Mouse (Mus musculus) kidney, embryonic 16.5 days (tissue): ENCODE results near the gene Rbks. TPM values are rescaled to one million over a fixed set of nuclear protein-coding genes. Genes with fewer than 3 reads are reported as not detected.
"Not testable (repeated sequence)": the region's sequence is repeated elsewhere in the genome, so short reads cannot be mapped to it uniquely, and the experiment has no call there.

ENCODE experiments used
- ATAC-seq: fragments of 200-750 bp; cut with Nextera tagmentation; 2 replicates; pipeline ENCODE4 v1.8.0; 2017; ENCODE audit warnings: moderate TSS enrichment; ENCODE audit not compliant: low FRiP score, low TSS enrichment
- H3K27ac ChIP-seq: fragments of 300-500 bp; sonication (generic); 2 replicates; pipeline ENCODE4 v1.5.1; 2014; ENCODE audit warnings: low read length
- H3K27me3 ChIP-seq: fragments of 300-500 bp; sonication (generic); 2 replicates; pipeline ENCODE4 v1.6.1; 2014; ENCODE audit warnings: low read length, control low read depth, mixed read lengths; ENCODE audit not compliant: insufficient read depth
- H3K36me3 ChIP-seq: fragments of 300-500 bp; sonication (generic); 2 replicates; pipeline ENCODE4 v1.6.1; 2014; ENCODE audit warnings: low read length, control low read depth, mixed read lengths; ENCODE audit not compliant: insufficient read depth
- H3K4me1 ChIP-seq: fragments of 300-500 bp; sonication (generic); 2 replicates; pipeline ENCODE4 v1.6.1; 2014; ENCODE audit warnings: low read length, control low read depth, mixed read lengths; ENCODE audit not compliant: insufficient read depth
- H3K4me2 ChIP-seq: fragments of 300-500 bp; sonication (generic); replicated peaks from 2 replicates; pipeline ENCODE4 v1.6.1; 2014; ENCODE audit warnings: low read depth, low read length
- H3K4me3 ChIP-seq: fragments of 300-500 bp; sonication (generic); 2 replicates; pipeline ENCODE4 v1.5.1; 2014; ENCODE audit warnings: mild to moderate bottlenecking, low read length
- H3K9ac ChIP-seq: fragments of 300-500 bp; sonication (generic); replicated peaks from 2 replicates; pipeline ENCODE4 v1.6.1; 2014; ENCODE audit warnings: low read length
- H3K9me3 ChIP-seq: fragments of 300-500 bp; sonication (generic); 2 replicates; pipeline ENCODE4 v1.6.1; 2016; ENCODE audit warnings: low read length, control low read depth
- WGBS: fragments of 180-500 bp; shearing (Covaris S2); extraction: QIAGEN DNeasy Blood & Tissue Kit; methylation state at CpG from one replicate; pipeline ENCODE4 v1.1.7; 2014; 5-methylcytosine and 5-hydroxymethylcytosine counted together
- polyA plus RNA-seq: library from polyadenylated mRNA; unstranded; fragments of >200 nt; fragmentation: Nextera tagmentation; extraction: Ambion mirVana; gene quantifications from 2 replicates; pipeline ENCODE4 v1.2.1, GENCODE M21; 2015

Gene Rbks
- polyA plus RNA-seq, 1 experiment from 2014 or later, result 5.8 TPM

GRCm38 (mm10) chr5:31596481-31597429, 100.7 kb downstream of the Rbks start, which contains the start of gene Mrpl33:
Mrpl33 (plus strand) TSS chr5:31596935.
- peak; percentile 46; the same call in 1 of the 2 replicates for ATAC-seq
- Histone ChIP-seq H3K4me1 (peaks cover 17% of the 10 kb centered on the region), H3K4me2 (peak within 1 kb of the TSS; percentile 67), H3K9me3 (no peaks in the 10 kb centered on the region), H3K27me3 (no peaks in the 10 kb centered on the region), H3K9ac (peak within 1 kb of the TSS; percentile 73), H3K27ac (peak within 1 kb of the TSS; percentile 57), H3K4me3 (peak within 1 kb of the TSS; percentile 45), H3K36me3 (no peaks in the 10 kb centered on the region)
- 8% methylated on average over 26 of the region's 26 CpGs for WGBS

GRCm38 (mm10) chr5:31595868-31596267, 101.6 kb downstream of the Rbks start:
- peaks cover 17% of the 10 kb centered on the region for H3K4me1 ChIP-seq
- H3K9ac ChIP-seq, result peak overlapping the region; percentile 73; the same call in 1 of the 2 replicates
- 64% methylated on average over 4 of the region's 4 CpGs for WGBS
- 0 out of 2 replicates have a peak overlapping the region, but pooled peaks have one; percentile 57 for H3K27ac ChIP-seq
- H3K36me3 ChIP-seq, result no peaks in the 10 kb centered on the region
- peak overlapping the region; percentile 67; the same call in 1 of the 2 replicates for H3K4me2 ChIP-seq
- H3K4me3 ChIP-seq, result no peak overlapping the region
- H3K9me3 ChIP-seq, result no peaks in the 10 kb centered on the region
- ATAC-seq, result no peak
- H3K27me3 ChIP-seq, result no peaks in the 10 kb centered on the region

GRCm38 (mm10) chr5:31591122-31591521, 106.3 kb downstream of the Rbks start:
- Histone ChIP-seq H3K9ac (no peak overlapping the region), H3K4me2 (no peak overlapping the region), H3K4me1 (peaks cover 25% of the 10 kb centered on the region), H3K36me3 (no peaks in the 10 kb centered on the region), H3K27me3 (no peaks in the 10 kb centered on the region), H3K9me3 (0 out of 2 replicates have a peak, but pooled peaks cover 5% of the 10 kb centered on the region), H3K4me3 (no peak overlapping the region), H3K27ac (no peak overlapping the region)
- ATAC-seq, result no peak
- 94% methylated on average over 7 of the region's 7 CpGs for WGBS

GRCm38 (mm10) chr5:31589711-31590319, 107.6 kb downstream of the Rbks start:
- 0 out of 2 replicates have a peak, but pooled peaks cover 5% of the 10 kb centered on the region for H3K9me3 ChIP-seq
- 34% methylated on average over 14 of the region's 14 CpGs for WGBS
- H3K4me1 ChIP-seq, result peaks cover 27% of the 10 kb centered on the region
- ATAC-seq, result peak; percentile 36; the same call in 1 of the 2 replicates
- no peak overlapping the region for H3K4me3 ChIP-seq
- H3K9ac ChIP-seq, result no peak overlapping the region
- H3K4me2 ChIP-seq, result no peak overlapping the region
- no peaks in the 10 kb centered on the region for H3K36me3 ChIP-seq
- H3K27me3 ChIP-seq, result no peaks in the 10 kb centered on the region
- H3K27ac ChIP-seq, result no peak overlapping the region

GRCm38 (mm10) chr5:31588672-31589071, 108.8 kb downstream of the Rbks start:
- H3K4me3 ChIP-seq, H3K27me3 ChIP-seq, H3K9ac ChIP-seq, H3K4me2 ChIP-seq, H3K27ac ChIP-seq, H3K36me3 ChIP-seq, ATAC-seq: not testable (repeated sequence)
- WGBS, result 93% methylated on average over 8 of the region's 8 CpGs
- Histone ChIP-seq H3K4me1 (peaks cover 27% of the 10 kb centered on the region), H3K9me3 (peaks cover 13% of the 10 kb centered on the region; the same call in 1 of the 2 replicates)

GRCm38 (mm10) chr5:31588016-31588415, 109.4 kb downstream of the Rbks start:
- Histone ChIP-seq H3K27me3 (no peaks in the 10 kb centered on the region), H3K4me3 (no peak overlapping the region), H3K9me3 (peaks cover 13% of the 10 kb centered on the region; the same call in 1 of the 2 replicates), H3K4me2 (no peak overlapping the region), H3K27ac (no peak overlapping the region), H3K36me3 (no peaks in the 10 kb centered on the region), H3K4me1 (peaks cover 28% of the 10 kb centered on the region), H3K9ac (no peak overlapping the region)
- ATAC-seq, result no peak
- WGBS, result 74% methylated on average over 2 of the region's 2 CpGs

- Histone ChIP-seq H3K36me3 (no peaks in the 10 kb centered on the region), H3K9ac (no peak overlapping the region), H3K4me3 (no peak overlapping the region), H3K27ac (peak overlapping the region; percentile 97), H3K4me2 (no peak overlapping the region), H3K9me3 (peaks cover 13% of the 10 kb centered on the region; the same call in 1 of the 2 replicates), H3K27me3 (no peaks in the 10 kb centered on the region), H3K4me1 (peaks cover 42% of the 10 kb centered on the region)
- 74% methylated on average over 4 of the region's 4 CpGs for WGBS
- peak; percentile 36; the same call in 1 of the 2 replicates for ATAC-seq
These were observed 111.9 kb downstream of the Rbks start for GRCm38 (mm10) chr5:31585526-31585925.

GRCm38 (mm10) chr5:31583261-31583660, 114.2 kb downstream of the Rbks start:
- no peak overlapping the region for H3K9ac ChIP-seq
- no peaks in the 10 kb centered on the region for H3K27me3 ChIP-seq
- WGBS, result 33% methylated on average over 2 of the region's 2 CpGs
- no peak overlapping the region for H3K4me2 ChIP-seq
- no peak overlapping the region for H3K4me3 ChIP-seq
- H3K9me3 ChIP-seq, result peaks cover 8% of the 10 kb centered on the region; the same call in 1 of the 2 replicates
- ATAC-seq, result peak; percentile 90
- H3K27ac ChIP-seq, result peak overlapping the region; percentile 97
- no peaks in the 10 kb centered on the region for H3K36me3 ChIP-seq
- H3K4me1 ChIP-seq, result peaks cover 31% of the 10 kb centered on the region

- Histone ChIP-seq H3K4me1 (peaks cover 32% of the 10 kb centered on the region), H3K4me3 (no peak overlapping the region), H3K27me3 (no peaks in the 10 kb centered on the region), H3K36me3 (no peaks in the 10 kb centered on the region), H3K9ac (no peak overlapping the region), H3K4me2 (no peak overlapping the region), H3K27ac (peak overlapping the region; percentile 97), H3K9me3 (peaks cover 8% of the 10 kb centered on the region; the same call in 1 of the 2 replicates)
- no peak for ATAC-seq
- 64% methylated on average over 3 of the region's 3 CpGs for WGBS
These were observed 115.5 kb downstream of the Rbks start for GRCm38 (mm10) chr5:31581932-31582331.
